Mouse (Mus musculus) spleen, adult 2 months (tissue): ENCODE measurements around the gene Orai1.

ENCODE experiments used
- CTCF ChIP-seq: fragments of 200-500 bp; IDR thresholded peaks from 2 replicates; pipeline ENCODE4 v1.5.1; 2011; ENCODE audit warnings: mild to moderate bottlenecking, inconsistent platforms; ENCODE audit not compliant: insufficient read depth, insufficient read length, insufficient replicate concordance; ENCODE audit errors: extremely low read depth
- POLR2A ChIP-seq: fragments of 200-500 bp; IDR thresholded peaks from 2 replicates; pipeline ENCODE4 v1.6.1; 2011; ENCODE audit warnings: low read depth, low read length, inconsistent platforms

DNA sequence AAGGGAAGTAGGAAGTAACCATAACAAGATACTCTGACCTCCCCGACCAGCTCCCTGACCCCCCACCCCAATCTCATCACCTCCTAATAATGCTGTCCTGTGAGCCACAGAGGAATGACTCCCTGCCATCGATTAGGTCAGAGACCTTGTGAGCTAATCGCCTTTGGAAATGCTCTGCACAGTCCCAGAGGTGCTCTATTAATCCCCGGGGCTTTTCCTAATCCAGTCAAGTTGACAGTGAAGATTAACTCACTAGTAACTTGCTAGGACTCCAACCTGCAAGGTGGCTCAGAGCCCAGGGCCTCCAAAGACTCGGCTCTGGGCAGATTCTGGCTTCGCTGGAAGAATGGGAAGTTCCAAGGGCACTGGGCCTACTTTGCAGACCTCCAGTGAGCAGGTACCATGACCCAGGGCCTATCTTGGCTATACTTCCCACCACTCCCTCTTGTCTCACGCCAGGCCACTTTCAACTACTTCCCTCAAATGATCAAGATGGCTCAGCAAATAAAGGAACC lies 18.8 kb downstream of the Orai1 start:
- TF ChIP-seq CTCF (no peak), POLR2A (no peak)
